Mouse (Mus musculus): ENCODE measurements around the gene Fbxo4. TPM values are rescaled to one million over a fixed set of nuclear protein-coding genes. Genes with fewer than 3 reads are reported as not detected.

Gene Fbxo4
- polyA plus RNA-seq, 1 experiment from 2014 or later, result 23.0 TPM

DNA sequence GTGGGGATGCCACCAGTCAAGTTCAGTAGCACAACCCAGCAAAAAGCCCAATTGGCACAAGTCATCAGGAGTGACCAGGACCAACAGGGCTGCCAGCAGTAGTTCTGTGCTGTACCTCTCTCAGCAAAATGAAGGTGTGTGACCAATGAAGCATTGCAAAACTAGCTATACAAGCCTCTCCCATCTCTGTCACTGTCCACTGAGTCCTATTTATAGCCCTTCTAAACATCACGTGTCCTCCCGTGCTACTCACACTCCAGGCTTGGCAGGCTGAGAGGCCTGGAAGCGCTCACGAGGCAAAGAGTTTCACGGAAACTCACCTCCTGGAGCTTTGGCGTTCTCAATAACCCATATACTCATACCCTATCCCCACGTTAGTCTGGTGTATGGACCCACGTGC, 17.1 kb downstream of the Fbxo4 start:
- TF ChIP-seq CTCF (IDR thresholded peaks at IDR 0.05), result no peak
- TF ChIP-seq EP300 (IDR thresholded peaks at IDR 0.05), result no peak
- H3K27me3 ChIP-seq (replicated peaks; ENCODE audit: insufficient read depth, low read length), result no peaks in the 10 kb centered on the region
- whole genome bisulfite sequencing, result 73% methylated on average over 8 of the region's 8 CpGs
- H3K4me1 ChIP-seq (ENCODE audit: insufficient read depth, low read depth, low read length), result no peaks in the 10 kb centered on the region
- no peak for ATAC-seq
- no peak overlapping the region for H3K4me2 ChIP-seq (replicated peaks; ENCODE audit: low read depth, low read length)
- no peak overlapping the region for H3K9ac ChIP-seq (replicated peaks; ENCODE audit: low read depth)
- no peaks in the 10 kb centered on the region for H3K9me3 ChIP-seq (ENCODE audit: low read length)
- H3K36me3 ChIP-seq (ENCODE audit: insufficient read depth, low read length), result 0 out of 2 replicates have a peak, but pooled peaks cover 3% of the 10 kb centered on the region
- H3K4me3 ChIP-seq (ENCODE audit: low read depth, low read length), result no peak overlapping the region
- H3K27ac ChIP-seq (ENCODE audit: low read length), result no peak overlapping the region
- no peak for DNase-seq (ENCODE audit: low spot score)

DNA sequence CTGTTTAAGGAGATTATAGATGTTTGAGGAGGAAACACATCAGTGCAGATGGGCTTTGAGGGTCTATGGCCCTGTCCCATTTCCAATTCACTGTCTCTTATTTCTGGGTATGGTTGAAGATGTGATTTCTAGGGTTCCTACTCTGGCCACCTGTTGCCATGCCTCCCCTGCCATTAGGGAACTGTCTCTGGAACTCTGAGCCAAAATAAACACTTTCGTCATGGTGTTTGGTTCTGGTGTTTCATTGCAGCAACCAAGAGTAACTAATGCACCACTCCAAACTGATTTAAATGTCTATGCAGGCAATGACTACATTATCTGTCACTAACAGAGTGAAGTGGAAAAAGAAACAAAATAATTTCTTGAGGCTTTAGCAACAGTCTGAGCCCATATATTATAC, 19.3 kb downstream of the Fbxo4 start:
- no peak for TF ChIP-seq CTCF (IDR thresholded peaks at IDR 0.05)
- TF ChIP-seq EP300 (IDR thresholded peaks at IDR 0.05), result no peak
- Histone ChIP-seq H3K4me3 (ENCODE audit: low read depth, low read length) (no peak overlapping the region), H3K27ac (ENCODE audit: low read length) (no peak overlapping the region), H3K9ac (replicated peaks; ENCODE audit: low read depth) (no peak overlapping the region), H3K36me3 (ENCODE audit: insufficient read depth, low read length) (no peaks in the 10 kb centered on the region), H3K27me3 (replicated peaks; ENCODE audit: insufficient read depth, low read length) (no peaks in the 10 kb centered on the region), H3K9me3 (ENCODE audit: low read length) (no peaks in the 10 kb centered on the region), H3K4me2 (replicated peaks; ENCODE audit: low read depth, low read length) (no peak overlapping the region), H3K4me1 (ENCODE audit: insufficient read depth, low read depth, low read length) (no peaks in the 10 kb centered on the region)
- ATAC-seq (no peak), DNase-seq (ENCODE audit: low spot score) (no peak)
- 52% methylated on average over 1 of the region's 1 CpGs for WGBS

DNA sequence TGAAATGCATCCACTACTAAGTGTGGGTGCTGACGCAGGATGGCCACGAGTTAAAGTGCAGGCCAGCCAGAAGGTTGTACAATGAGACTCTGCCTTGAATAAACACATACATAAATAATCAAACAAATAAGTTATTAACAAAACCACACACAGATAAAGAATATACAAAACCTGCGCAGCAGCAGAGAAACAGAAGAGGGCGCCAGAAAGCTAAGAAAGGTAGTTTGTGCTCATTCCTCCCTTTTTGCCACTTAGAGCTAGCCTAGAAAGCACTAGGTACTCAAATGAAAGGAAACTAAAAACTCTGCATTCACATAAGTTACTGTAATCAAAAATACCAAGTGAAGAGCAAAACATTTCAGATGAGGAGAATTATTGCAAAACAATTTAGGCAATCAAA, 21.4 kb downstream of the Fbxo4 start:
- Histone ChIP-seq H3K4me2 (replicated peaks; ENCODE audit: low read depth, low read length) (no peak overlapping the region), H3K4me3 (ENCODE audit: low read depth, low read length) (no peak overlapping the region), H3K36me3 (ENCODE audit: insufficient read depth, low read length) (no peaks in the 10 kb centered on the region), H3K4me1 (ENCODE audit: insufficient read depth, low read depth, low read length) (no peaks in the 10 kb centered on the region), H3K9me3 (ENCODE audit: low read length) (no peaks in the 10 kb centered on the region), H3K9ac (replicated peaks; ENCODE audit: low read depth) (no peak overlapping the region), H3K27ac (ENCODE audit: low read length) (no peak overlapping the region), H3K27me3 (replicated peaks; ENCODE audit: insufficient read depth, low read length) (no peaks in the 10 kb centered on the region)
- DNase-seq (ENCODE audit: low spot score), result peak; percentile 83
- WGBS, result 20% methylated on average over 4 of the region's 4 CpGs
- peak; percentile 53 for ATAC-seq
- no peak for TF ChIP-seq EP300 (IDR thresholded peaks at IDR 0.05)
- peak; percentile 82 for TF ChIP-seq CTCF (IDR thresholded peaks at IDR 0.05)

- no peak for DNase-seq (ENCODE audit: low spot score)
- Histone ChIP-seq H3K4me3 (ENCODE audit: low read depth, low read length) (no peak overlapping the region), H3K4me1 (ENCODE audit: insufficient read depth, low read depth, low read length) (no peaks in the 10 kb centered on the region), H3K27ac (ENCODE audit: low read length) (no peak overlapping the region), H3K9me3 (ENCODE audit: low read length) (no peaks in the 10 kb centered on the region), H3K36me3 (ENCODE audit: insufficient read depth, low read length) (no peaks in the 10 kb centered on the region), H3K9ac (replicated peaks; ENCODE audit: low read depth) (no peak overlapping the region), H3K4me2 (replicated peaks; ENCODE audit: low read depth, low read length) (no peak overlapping the region), H3K27me3 (replicated peaks; ENCODE audit: insufficient read depth, low read length) (no peaks in the 10 kb centered on the region)
- TF ChIP-seq CTCF (IDR thresholded peaks at IDR 0.05), result no peak
- no peak for TF ChIP-seq EP300 (IDR thresholded peaks at IDR 0.05)
- ATAC-seq, result no peak
- WGBS, result 56% methylated on average over 2 of the region's 2 CpGs
These were observed 24.4 kb downstream of the Fbxo4 start for GRCm38 (mm10) chr15:3954971-3955370.

DNA sequence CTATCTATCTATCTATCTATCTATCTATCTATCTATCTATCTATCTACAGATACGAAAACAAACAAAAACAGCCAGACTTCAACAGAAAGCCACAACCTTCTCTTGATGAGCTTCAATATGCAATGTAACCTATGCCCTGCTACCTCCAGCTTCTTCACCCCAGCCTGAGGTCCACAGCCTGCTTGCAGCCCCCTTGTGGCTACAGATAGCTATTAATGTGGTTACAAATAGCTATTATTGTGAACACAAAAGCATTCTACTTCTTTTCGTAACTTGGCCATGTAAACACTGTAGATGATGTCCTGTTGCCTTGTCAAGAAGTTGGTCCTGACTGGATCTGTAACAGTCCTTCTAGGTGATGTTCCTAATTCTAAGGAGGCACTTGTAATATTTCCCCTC, 41.2 kb downstream of the Fbxo4 start:
- Histone ChIP-seq H3K9ac (replicated peaks; ENCODE audit: low read depth) (no peak overlapping the region), H3K4me3 (ENCODE audit: low read depth, low read length) (no peak overlapping the region), H3K4me2 (replicated peaks; ENCODE audit: low read depth, low read length) (no peak overlapping the region), H3K27me3 (replicated peaks; ENCODE audit: insufficient read depth, low read length) (no peaks in the 10 kb centered on the region), H3K27ac (ENCODE audit: low read length) (no peak overlapping the region), H3K9me3 (ENCODE audit: low read length) (no peaks in the 10 kb centered on the region), H3K36me3 (ENCODE audit: insufficient read depth, low read length) (no peaks in the 10 kb centered on the region), H3K4me1 (ENCODE audit: insufficient read depth, low read depth, low read length) (no peaks in the 10 kb centered on the region)
- no peak for DNase-seq (ENCODE audit: low spot score)
- 86% methylated on average over 2 of the region's 2 CpGs for WGBS
- TF ChIP-seq EP300 (IDR thresholded peaks at IDR 0.05) (no peak), CTCF (IDR thresholded peaks at IDR 0.05) (peak; percentile 47)
- no peak for ATAC-seq

DNA sequence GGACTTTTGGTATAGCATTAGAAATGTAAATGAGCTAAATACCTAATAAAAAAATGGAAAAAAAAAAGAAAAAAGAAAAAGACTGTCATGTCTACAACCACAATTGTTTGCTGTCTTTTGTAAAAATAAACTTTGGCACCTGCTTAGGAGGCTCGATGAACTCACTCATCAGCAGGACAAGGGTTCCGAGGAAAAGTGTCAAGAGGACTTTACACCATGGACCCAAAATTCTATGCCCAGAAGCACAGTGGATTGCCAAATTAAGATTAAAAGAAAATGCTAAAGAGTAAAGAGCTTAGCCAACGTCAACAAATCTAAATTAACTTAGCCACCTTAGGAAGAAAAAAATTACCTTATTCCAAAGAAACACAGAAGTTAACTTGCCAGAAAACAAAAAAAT, 43.3 kb downstream of the Fbxo4 start:
- no peak overlapping the region for H3K27ac ChIP-seq (ENCODE audit: low read length)
- WGBS, result 78% methylated on average over 3 of the region's 3 CpGs
- H3K27me3 ChIP-seq (replicated peaks; ENCODE audit: insufficient read depth, low read length), result no peaks in the 10 kb centered on the region
- no peak overlapping the region for H3K4me3 ChIP-seq (ENCODE audit: low read depth, low read length)
- H3K9ac ChIP-seq (replicated peaks; ENCODE audit: low read depth), result no peak overlapping the region
- ATAC-seq, result no peak
- no peaks in the 10 kb centered on the region for H3K9me3 ChIP-seq (ENCODE audit: low read length)
- no peak for TF ChIP-seq CTCF (IDR thresholded peaks at IDR 0.05)
- TF ChIP-seq EP300 (IDR thresholded peaks at IDR 0.05), result no peak
- no peak for DNase-seq (ENCODE audit: low spot score)
- H3K4me1 ChIP-seq (ENCODE audit: insufficient read depth, low read depth, low read length), result no peaks in the 10 kb centered on the region
- no peak overlapping the region for H3K4me2 ChIP-seq (replicated peaks; ENCODE audit: low read depth, low read length)
- H3K36me3 ChIP-seq (ENCODE audit: insufficient read depth, low read length), result no peaks in the 10 kb centered on the region

GRCm38 (mm10) chr15:3933466-3933865, 45.9 kb downstream of the Fbxo4 start:
- Histone ChIP-seq H3K9me3 (ENCODE audit: low read length) (no peaks in the 10 kb centered on the region), H3K4me3 (ENCODE audit: low read depth, low read length) (no peak overlapping the region), H3K27me3 (replicated peaks; ENCODE audit: insufficient read depth, low read length) (no peaks in the 10 kb centered on the region), H3K9ac (replicated peaks; ENCODE audit: low read depth) (no peak overlapping the region), H3K27ac (ENCODE audit: low read length) (no peak overlapping the region), H3K4me2 (replicated peaks; ENCODE audit: low read depth, low read length) (no peak overlapping the region), H3K36me3 (ENCODE audit: insufficient read depth, low read length) (no peaks in the 10 kb centered on the region), H3K4me1 (ENCODE audit: insufficient read depth, low read depth, low read length) (no peaks in the 10 kb centered on the region)
- DNase-seq (ENCODE audit: low spot score), result no peak
- ATAC-seq, result no peak
- no peak for TF ChIP-seq EP300 (IDR thresholded peaks at IDR 0.05)
- no peak for TF ChIP-seq CTCF (IDR thresholded peaks at IDR 0.05)
- 78% methylated on average over 4 of the region's 4 CpGs for WGBS
